Mouse (Mus musculus) heart, adult 9 months (tissue): Measurements from ENCODE around the gene Map4.
"Not testable (repeated sequence)": the region's sequence is repeated elsewhere in the genome, so short reads cannot be mapped to it uniquely, and the experiment has no call there.

Experiments
- DNase-seq, 2 experiments: peaks; one replicate each; pipeline ENCODE4 v3.0.0; 2022; ENCODE audit warnings: low spot score in 2 of 2

The Map4 gene

GRCm38 (mm10) chr9:110062861-110063260, 131.6 kb downstream of the Map4 start:
- no peak for DNase-seq

GRCm38 (mm10) chr9:110064641-110065040, 133.4 kb downstream of the Map4 start:
- no peak for DNase-seq

GRCm38 (mm10) chr9:110068745-110069144, 137.5 kb downstream of the Map4 start:
- DNase-seq: no peak

DNA sequence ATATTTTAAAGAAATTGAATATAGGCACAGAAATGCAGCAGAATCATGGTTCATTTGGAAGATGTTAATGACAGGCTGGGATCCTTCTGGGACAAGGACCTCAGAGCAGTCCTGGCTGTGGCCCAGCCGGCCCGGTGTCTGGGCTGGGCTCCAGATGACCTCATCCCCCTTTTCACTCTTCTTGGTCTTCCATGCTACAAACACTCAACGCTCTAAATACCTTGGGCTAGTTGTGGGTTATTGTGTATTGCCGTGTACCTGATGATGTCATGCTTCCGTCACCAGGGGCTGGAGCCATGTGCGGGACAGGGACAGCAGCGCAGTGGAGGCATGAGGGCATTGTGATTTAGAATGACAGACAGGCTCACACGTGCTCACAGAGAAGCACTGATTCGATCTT, 139.1 kb downstream of the Map4 start:
- peak; percentile 53 to 79 for DNase-seq

- DNase-seq: no peak
These were observed 139.8 kb downstream of the Map4 start for GRCm38 (mm10) chr9:110071011-110071410.

DNA sequence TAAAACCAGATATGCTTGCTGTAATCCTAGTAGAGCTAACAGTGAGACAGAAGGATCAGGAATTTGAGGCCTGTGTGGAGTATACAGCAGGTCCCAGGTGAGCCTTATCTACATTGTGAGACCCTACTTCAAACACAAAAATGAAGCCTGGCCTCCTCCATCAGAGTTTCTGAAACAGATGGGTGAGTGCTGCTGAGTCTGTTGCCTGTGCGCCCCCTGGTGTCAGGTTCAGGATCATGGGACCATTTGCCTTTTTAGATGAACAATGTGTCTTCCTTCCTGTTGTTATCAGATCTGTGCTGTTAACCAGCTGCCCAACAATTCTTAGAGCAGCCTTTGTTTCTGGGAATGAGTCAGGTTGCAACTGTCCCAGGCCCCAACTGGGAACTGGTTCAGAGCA, 140.6 kb downstream of the Map4 start:
- peak in 1 of 2 experiments; percentile 53 for DNase-seq

- not testable (repeated sequence) for DNase-seq
These were observed 145.2 kb downstream of the Map4 start for GRCm38 (mm10) chr9:110076468-110076867.

- no peak for DNase-seq
These were observed 149.8 kb downstream of the Map4 start for GRCm38 (mm10) chr9:110081066-110081465.

DNA sequence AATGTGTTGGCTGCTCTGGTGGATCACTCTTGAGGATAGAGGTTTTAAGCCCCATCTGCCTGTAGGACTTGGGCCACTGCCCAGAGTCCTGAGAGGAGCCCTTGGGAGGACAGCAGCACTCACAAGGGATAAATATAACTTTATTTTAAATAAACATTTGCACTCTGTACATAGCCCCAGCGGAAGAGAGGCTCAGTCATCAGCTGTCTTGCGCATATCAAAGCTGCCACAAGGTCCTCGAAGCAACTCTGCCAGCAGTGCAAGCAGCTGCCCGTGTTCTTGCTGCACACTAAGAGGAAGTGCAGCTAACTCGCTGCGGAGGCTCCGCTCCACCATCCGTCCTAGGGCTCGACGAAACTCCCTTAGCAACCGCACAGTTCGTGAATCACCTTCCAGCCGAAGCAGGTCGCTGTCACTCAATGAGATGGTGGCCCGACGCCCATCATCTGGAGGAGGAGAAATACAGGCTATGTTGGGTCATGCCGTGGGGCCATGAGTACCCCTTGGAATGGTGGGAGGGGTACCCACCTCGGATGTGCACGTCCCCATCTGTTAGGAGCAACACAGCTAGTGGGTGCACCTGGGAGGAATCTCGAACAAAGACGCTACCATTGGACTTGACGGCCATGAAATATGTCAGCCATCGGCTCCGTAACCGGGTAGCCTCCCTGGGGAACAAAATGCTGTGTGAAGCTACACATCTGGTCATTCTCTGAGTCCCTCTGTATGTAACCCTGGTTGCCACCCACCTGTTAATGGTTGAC, 153.1 kb downstream of the Map4 start:
- peak; percentile 51 to 56 for DNase-seq

DNA sequence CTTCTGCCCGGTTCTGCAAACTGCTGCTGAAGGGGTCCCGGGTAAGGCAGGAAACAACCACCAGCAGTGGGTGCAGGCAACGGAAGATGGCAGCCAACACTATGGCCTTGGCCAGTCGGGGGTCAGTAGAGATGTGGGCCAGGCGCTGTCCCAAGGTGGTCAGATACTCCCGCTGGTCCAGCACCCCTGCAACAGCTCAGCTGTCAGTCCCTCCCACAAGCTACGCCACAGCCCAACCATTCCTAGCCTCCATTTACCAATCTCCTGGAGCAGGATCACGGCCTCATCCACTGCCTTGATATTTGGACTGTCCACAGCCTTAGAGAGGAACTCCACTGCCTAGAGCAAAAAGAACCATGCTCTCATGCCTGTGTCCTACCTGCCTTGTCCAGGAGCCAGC, 154.4 kb downstream of the Map4 start:
- no peak for DNase-seq

DNA sequence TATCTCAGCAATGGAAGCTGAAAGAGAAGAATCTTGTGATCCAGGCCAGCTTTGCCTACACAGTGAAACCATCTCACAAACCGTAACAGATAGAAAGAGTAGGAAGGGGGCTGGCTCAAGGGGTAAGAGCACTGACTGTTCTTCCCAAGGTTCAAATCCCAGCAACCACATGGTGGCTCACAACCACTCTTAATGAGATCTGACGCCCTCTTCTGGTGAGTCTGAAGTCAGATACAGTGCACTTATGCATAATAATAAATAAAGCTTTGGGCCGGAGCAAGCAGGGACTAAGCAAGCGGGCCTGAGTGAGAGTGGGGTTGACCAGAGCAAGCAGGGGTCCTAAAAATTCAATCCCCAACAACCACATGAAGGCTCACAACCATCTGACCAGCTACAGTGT, 162.0 kb downstream of the Map4 start:
- DNase-seq: no peak

DNA sequence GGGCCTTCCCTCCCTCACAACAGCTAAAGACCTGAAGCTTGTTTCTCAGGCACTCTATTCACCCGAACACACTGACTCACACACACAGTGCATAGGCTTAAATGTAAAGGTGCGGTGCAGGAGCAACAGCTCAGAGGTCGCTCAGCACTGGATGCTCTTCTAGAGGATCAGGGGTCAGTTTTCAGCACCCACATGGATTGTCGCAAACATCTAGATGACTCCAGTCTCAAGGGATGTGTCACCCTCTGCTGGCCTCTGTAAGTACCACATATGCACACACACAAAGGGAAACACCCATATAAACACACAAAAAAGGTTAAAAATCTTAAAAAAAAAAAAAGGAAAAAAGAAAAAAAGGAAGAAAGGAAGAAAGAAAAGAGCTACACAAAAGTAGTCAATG, 163.5 kb downstream of the Map4 start:
- DNase-seq: no peak

DNA sequence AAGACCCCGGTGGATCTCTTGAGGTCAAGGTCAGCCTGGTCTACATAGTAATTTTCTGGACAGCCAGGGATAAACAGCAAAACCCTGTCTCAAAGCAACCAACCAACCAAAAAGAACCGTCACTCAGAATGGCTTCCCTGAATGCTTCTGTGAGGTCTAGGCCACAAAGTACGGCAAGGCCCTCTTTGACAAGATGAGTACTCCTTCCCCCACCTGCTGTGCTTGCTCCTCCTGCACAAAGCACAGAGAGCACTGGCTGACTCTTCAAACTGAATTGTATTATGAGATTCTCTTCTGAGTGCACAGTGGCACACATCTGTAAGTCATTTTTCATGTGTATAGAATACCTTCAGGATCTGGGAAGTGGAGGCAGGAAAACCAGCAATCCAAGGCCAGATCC, 166.5 kb downstream of the Map4 start:
- no peak for DNase-seq

DNA sequence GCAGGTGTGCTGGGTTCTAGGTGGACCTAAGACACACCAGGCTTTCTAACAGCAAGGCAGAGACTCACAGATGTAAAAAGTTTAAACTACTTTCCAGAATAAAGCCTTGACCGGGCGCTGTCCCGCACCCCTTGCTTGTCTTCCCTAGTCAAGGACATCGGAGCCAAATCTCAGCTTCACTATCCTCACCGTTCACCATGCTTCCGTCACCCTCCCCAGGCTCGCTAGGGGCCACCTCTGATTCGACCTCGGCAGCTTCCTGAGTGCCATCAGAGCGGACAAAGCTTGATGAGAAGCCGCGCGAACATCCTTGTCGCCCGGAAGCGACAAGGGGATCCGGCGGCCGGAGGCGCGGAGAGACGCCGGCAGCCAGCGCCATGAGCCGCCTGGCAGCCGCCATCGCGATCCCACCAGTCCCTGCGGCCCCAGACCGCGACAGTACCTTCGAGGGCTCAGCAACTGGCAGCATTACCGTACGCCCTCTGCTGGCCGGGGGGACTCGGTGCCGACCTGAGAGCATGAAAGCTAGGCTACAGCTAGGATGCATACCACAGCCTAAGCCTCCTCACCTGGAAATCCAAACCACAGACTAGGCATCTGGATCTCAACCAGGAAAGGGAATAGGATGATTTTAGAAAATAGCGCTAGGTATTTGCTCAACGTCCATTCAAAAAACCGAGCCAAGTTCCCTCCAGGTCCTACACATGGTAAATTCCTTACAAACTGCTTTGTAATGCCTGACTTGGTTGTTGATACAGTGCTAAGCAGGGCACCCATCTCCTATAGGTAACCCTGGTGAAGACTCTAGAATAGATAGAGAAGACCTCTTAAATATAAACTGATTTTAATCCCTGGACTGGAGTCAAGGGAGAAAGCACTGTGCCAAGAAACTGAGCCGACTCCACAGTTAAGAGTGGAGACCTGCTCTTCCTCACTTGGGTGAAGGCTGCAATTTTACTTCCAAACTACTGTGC, 169.7 kb downstream of the Map4 start:
- DNase-seq: peak; percentile 78 to 87

GRCm38 (mm10) chr9:110116353-110116976, 185.2 kb downstream of the Map4 start:
- DNase-seq: no peak

- DNase-seq: peak; percentile 87 to 88
These were observed 185.9 kb downstream of the Map4 start, which contains the start of gene Smarcc1 for GRCm38 (mm10) chr9:110116977-110117778. TSS of gene Smarcc1 (plus strand) at chr9:110117708.

DNA sequence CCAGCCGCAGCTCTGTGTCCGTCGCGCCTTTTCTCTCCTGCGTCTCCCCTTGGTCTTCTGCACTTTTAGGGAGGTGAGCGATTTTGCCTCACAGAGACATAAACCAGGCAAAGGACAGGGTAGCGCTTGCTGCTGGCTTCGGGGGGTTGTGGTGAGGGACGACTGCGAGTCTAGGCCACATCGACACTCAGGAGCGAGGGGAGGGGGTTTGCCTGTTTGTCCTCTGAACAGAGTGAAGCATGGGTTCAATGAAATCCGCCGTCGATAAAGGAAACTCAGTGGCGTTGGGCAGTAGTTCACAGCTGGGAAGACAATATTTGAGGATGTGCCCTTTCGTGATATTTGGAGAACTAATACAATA, 186.5 kb downstream of the Map4 start, which contains the start of gene Dhx30:
Dhx30 (minus strand) TSS at position 52 of the 361 bp plus-strand sequence.
- DNase-seq: no peak

DNA sequence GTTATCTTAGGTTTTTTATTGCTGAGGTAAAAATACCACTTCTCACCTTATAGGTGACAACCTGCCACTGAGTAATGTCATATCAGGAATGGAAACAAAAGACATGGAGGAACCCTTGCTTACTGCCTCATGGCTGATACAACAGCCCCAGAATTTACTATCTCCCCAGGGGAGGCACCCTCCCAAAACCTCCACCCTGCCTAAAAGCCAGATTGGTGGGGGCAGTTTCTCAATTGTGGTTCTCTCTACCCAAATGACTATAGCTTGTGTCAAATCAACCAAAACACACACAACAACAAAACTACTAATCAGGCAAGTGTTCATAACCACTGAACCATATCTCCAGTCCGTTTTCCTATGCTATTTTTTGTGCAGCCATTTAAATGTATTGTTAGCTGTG, 187.0 kb downstream of the Map4 start:
- no peak for DNase-seq

DNA sequence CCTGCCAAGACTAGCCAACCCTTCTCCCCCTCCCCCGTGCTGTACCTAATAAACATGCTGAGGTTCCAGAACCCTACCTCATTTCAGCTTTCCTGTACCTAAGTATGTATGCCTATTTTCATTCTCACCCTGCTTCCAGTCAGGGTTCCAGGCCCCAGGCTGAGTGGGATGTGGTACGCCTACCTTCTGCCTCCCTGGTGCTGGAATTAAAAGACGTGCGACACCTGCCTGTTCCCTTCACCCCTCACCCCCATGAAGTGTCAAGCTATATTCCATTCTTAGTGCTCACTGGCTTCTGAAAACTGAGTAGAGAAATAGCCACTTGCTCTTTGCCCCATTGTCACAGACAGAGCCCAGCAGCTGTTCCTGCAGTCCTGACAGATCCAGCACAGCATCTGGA, 190.2 kb downstream of the Map4 start:
- DNase-seq: no peak

DNA sequence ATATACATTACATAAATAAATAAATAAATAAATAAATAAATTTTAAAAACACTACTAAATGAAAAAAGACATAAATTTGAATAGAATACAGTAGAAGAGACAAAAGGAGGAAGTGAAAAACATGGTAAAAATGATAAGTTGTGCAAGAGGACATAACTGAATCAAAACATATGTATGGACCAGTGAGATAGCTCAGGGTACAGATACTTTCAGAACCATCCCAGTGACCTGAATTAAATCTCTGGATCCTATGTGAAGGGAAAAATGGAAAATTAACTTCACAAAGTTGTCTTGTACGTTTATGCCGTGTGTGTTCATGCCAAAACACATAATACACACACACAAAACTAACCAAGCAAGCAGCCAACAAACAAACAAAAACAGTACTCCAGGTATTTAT, 192.1 kb downstream of the Map4 start:
- DNase-seq: no peak

DNA sequence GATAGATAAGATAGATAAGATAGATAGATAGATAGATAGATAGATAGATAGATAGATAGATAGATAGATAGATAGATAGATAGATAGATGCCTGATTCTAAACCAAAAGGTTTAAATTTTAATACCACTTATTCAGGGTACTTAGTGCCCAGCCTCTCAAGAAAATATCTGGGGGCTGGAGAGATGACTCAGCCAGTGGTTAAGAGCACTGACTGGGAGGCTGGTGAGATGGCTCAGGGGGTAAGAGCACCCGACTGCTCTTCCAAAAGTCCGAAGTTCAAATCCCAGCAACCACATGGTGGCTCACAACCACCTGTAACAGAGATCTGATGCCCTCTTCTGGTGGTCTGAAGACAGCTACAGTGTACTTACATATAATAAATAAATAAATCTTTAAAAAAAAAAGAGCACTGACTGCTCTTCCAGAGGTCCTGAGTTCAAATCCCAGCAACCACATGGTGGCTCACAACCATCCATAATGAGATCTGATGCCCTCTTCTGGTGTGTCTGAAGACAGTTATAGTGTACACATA, 192.8 kb downstream of the Map4 start:
- not testable (repeated sequence) for DNase-seq
